Mouse (Mus musculus) 416B (cell line): ENCODE measurements around the gene Clta.

Experiments
- DNase-seq: peaks from one replicate; pipeline ENCODE4 v3.0.0; 2011; ENCODE audit warnings: low read depth

Gene Clta

DNA sequence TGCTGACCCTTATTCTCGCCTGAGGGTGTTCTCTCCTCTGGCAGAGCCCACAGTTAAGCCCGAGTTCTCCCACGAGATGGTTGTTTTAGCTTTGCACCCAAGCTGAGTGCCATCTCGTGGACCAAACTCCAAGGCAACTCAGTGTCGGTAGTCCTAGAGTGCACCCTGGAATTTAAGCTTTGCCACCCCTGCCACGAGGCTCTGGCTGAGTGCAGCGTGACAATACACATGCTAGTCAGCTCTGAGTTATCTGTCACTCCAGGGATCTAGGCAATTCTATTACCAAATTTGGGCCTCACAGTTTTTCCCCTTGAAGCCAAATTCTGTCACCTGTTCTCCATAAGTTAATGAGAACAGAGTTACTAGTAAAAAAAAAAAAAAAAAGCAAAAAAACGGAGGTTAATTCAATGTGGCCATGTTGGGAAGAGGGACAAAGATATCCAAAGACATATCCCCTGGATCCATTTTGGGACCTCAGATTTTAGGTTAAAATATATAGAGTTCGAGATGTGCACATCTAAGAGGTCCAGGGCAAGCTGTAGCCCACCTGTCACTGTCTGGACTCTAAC is 68.7 kb downstream of the Clta start:
- no peak for DNase-seq

GRCm38 (mm10) chr4:44073799-44074198 is 69.5 kb downstream of the Clta start:
- no peak for DNase-seq

GRCm38 (mm10) chr4:44074422-44074821 is 70.2 kb downstream of the Clta start:
- no peak for DNase-seq

DNA sequence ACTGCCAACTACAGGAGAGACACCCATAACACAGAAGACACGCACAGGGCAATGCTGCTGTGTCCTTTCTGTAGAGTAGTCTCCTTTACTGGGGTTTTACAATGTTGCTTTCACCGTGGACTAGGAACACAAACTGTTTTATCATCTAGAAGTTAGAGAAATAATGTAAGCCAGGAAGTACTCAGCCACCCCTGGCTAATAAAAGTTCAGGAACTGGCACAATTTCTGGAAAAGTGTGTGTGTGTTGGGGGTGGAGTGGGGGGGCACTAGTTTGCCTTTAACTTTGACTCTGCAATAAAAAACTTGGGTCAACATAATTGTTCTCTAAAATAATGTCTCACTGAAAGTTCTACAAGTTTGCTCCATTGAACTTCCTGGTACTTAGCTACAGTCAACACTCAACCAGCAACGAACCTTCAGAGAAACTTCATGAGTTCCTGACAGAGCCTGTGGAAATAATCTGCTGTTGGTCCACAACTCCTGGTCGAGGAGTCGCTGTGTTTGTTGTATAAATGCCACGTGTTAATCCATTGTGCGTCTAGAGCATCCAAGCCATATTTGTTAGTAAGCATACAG is 74.2 kb downstream of the Clta start:
- no peak for DNase-seq
